Mouse (Mus musculus) adipose tissue, adult 10 weeks (tissue): ENCODE data around the gene Olfr322. TPM values are rescaled to one million over a fixed set of nuclear protein-coding genes. Genes with fewer than 3 reads are reported as not detected.

Source experiments
- polyA plus RNA-seq: library from polyadenylated mRNA; stranded (reverse); fragments of 350-450 nt; fragmentation: Illumina TruSeq; extraction: RNeasy Lipid Tissue Mini Kit (QIAGEN cat#74804); gene quantifications from one replicate; pipeline ENCODE4 v1.2.3, GENCODE M21; 2014; ENCODE audit warnings: low read depth, low replicate concordance

Olfr322 gene
- polyA plus RNA-seq = not detected

GRCm38 (mm10) chr11:58658596-58658995 is at the start of gene Olfr322:
Gene Olfr322 (plus strand): TSS chr11:58658782.

GRCm38 (mm10) chr11:58615975-58616374 is 42.6 kb upstream of the Olfr322 start, which contains the start of gene 2210407C18Rik:
Gene 2210407C18Rik (minus strand): TSS chr11:58616075.

GRCm38 (mm10) chr11:58630401-58630800 is 28.2 kb upstream of the Olfr322 start, which contains the start of gene Olfr323:
Gene Olfr323 (minus strand): TSS chr11:58630501.

GRCm38 (mm10) chr11:58640272-58640867 is 18.2 kb upstream of the Olfr322 start, which contains the start of gene Trim58:
Gene Trim58 (plus strand): TSS chr11:58640465.

GRCm38 (mm10) chr11:58680799-58681198 is 22.2 kb downstream of the Olfr322 start, which contains the start of gene Olfr320:
Gene Olfr320 (plus strand): TSS chr11:58681099.

GRCm38 (mm10) chr11:58698862-58699261 is 40.3 kb downstream of the Olfr322 start, which contains the start of gene Olfr319:
Gene Olfr319 (plus strand): TSS chr11:58699162.

Other genes with a start within 250 kb of the Olfr322 start
- not detected for gene 1810065E05Rik, start 237.7 kb upstream of the Olfr322 start, polyA plus RNA-seq
- not detected for gene Gm12253, start 226.2 kb upstream of the Olfr322 start, polyA plus RNA-seq
- gene Lypd9, start 205.9 kb upstream of the Olfr322 start, polyA plus RNA-seq = 3.7 TPM
- gene Olfr30, start 196.5 kb upstream of the Olfr322 start, polyA plus RNA-seq = not detected
- gene Olfr332, start 166.2 kb upstream of the Olfr322 start, polyA plus RNA-seq = 0.82 TPM
- gene Olfr331, start 156.2 kb upstream of the Olfr322 start, polyA plus RNA-seq = not detected
- not detected for gene Olfr330, start 123.9 kb upstream of the Olfr322 start, polyA plus RNA-seq
- gene Olfr329-ps, start 112.4 kb upstream of the Olfr322 start, polyA plus RNA-seq = not detected
- gene Olfr328, start 103.1 kb upstream of the Olfr322 start, polyA plus RNA-seq = not detected
- gene Olfr224, start 88.2 kb upstream of the Olfr322 start, polyA plus RNA-seq = not detected
- not detected for gene Olfr325, start 81.1 kb upstream of the Olfr322 start, polyA plus RNA-seq
- gene Olfr324, start 63.7 kb upstream of the Olfr322 start, polyA plus RNA-seq = not detected
- not detected for gene 2210407C18Rik, start 42.7 kb upstream of the Olfr322 start, polyA plus RNA-seq
- gene Olfr323, start 28.3 kb upstream of the Olfr322 start, polyA plus RNA-seq = not detected
- not detected for gene Trim58, start 18.3 kb upstream of the Olfr322 start, polyA plus RNA-seq
- gene Olfr320, start 22.3 kb downstream of the Olfr322 start, polyA plus RNA-seq = not detected
- gene Olfr319, start 40.4 kb downstream of the Olfr322 start, polyA plus RNA-seq = not detected
- gene Olfr318, start 65.2 kb downstream of the Olfr322 start, polyA plus RNA-seq = not detected
- not detected for gene Olfr317, start 80.4 kb downstream of the Olfr322 start, polyA plus RNA-seq
- not detected for gene Olfr316, start 94.0 kb downstream of the Olfr322 start, polyA plus RNA-seq
- not detected for gene Olfr315, start 114.4 kb downstream of the Olfr322 start, polyA plus RNA-seq
- not detected for gene Olfr314, start 124.2 kb downstream of the Olfr322 start, polyA plus RNA-seq
- gene Fam183b, start 143.2 kb downstream of the Olfr322 start, polyA plus RNA-seq = 14.7 TPM
- gene Olfr313, start 156.2 kb downstream of the Olfr322 start, polyA plus RNA-seq = not detected
- not detected for gene Olfr312, start 170.5 kb downstream of the Olfr322 start, polyA plus RNA-seq
- not detected for gene Olfr311, start 180.5 kb downstream of the Olfr322 start, polyA plus RNA-seq
- gene Gm12258, start 188.4 kb downstream of the Olfr322 start, polyA plus RNA-seq = 8.7 TPM
- 8.6 TPM for gene 2810021J22Rik, start 208.4 kb downstream of the Olfr322 start, polyA plus RNA-seq
- 6.2 TPM for gene Zfp39, start 245.4 kb downstream of the Olfr322 start, polyA plus RNA-seq